Mouse (Mus musculus): Measurements from ENCODE around the gene Mov10l1.

The Mov10l1 gene

GRCm38 (mm10) chr15:89016722-89017121 is 34.0 kb downstream of the Mov10l1 start:
- DNase-seq (ENCODE audit: low spot score in 2 of 2), result no peak

- DNase-seq (ENCODE audit: low spot score in 2 of 2), result no peak
Measured at GRCm38 (mm10) chr15:89020085-89020484, 37.4 kb downstream of the Mov10l1 start.

- DNase-seq (ENCODE audit: low spot score in 2 of 2), result no peak
Measured at GRCm38 (mm10) chr15:89020492-89020891, 37.8 kb downstream of the Mov10l1 start.

- no peak for DNase-seq (ENCODE audit: low spot score in 2 of 2)
Measured at GRCm38 (mm10) chr15:89044381-89044780, 61.7 kb downstream of the Mov10l1 start.

GRCm38 (mm10) chr15:89046356-89046755 is 63.6 kb downstream of the Mov10l1 start:
- DNase-seq (ENCODE audit: low spot score in 2 of 2), result no peak

- no peak for DNase-seq (ENCODE audit: low spot score in 2 of 2)
Measured at GRCm38 (mm10) chr15:89054666-89055065, 72.0 kb downstream of the Mov10l1 start.

GRCm38 (mm10) chr15:89058736-89059135 is 76.0 kb downstream of the Mov10l1 start:
- no peak for DNase-seq (ENCODE audit: low spot score in 2 of 2)

GRCm38 (mm10) chr15:89059161-89059931 is 76.6 kb downstream of the Mov10l1 start, which contains the start of gene Panx2:
TSS of gene Panx2 (plus strand) at chr15:89059734.
- no peak for DNase-seq (ENCODE audit: low spot score in 2 of 2)

GRCm38 (mm10) chr15:89060032-89060681 is 77.4 kb downstream of the Mov10l1 start:
- DNase-seq (ENCODE audit: low spot score in 2 of 2), result no peak

- DNase-seq (ENCODE audit: low spot score in 2 of 2), result no peak
Measured at GRCm38 (mm10) chr15:89060811-89061460, 78.2 kb downstream of the Mov10l1 start.

GRCm38 (mm10) chr15:89061761-89062517 is 79.2 kb downstream of the Mov10l1 start:
- DNase-seq (ENCODE audit: low spot score in 2 of 2), result no peak

- DNase-seq (ENCODE audit: low spot score in 2 of 2), result no peak
Measured at GRCm38 (mm10) chr15:89062518-89062910, 79.8 kb downstream of the Mov10l1 start.

- DNase-seq (ENCODE audit: low spot score in 2 of 2), result no peak
Measured at GRCm38 (mm10) chr15:89063001-89063400, 80.3 kb downstream of the Mov10l1 start.

GRCm38 (mm10) chr15:89063536-89063935 is 80.8 kb downstream of the Mov10l1 start:
- DNase-seq (ENCODE audit: low spot score in 2 of 2), result peak; percentile 58 to 68

- DNase-seq (ENCODE audit: low spot score in 2 of 2), result no peak
Measured at GRCm38 (mm10) chr15:89064891-89065290, 82.2 kb downstream of the Mov10l1 start.

- DNase-seq (ENCODE audit: low spot score in 2 of 2), result no peak
Measured at GRCm38 (mm10) chr15:89067609-89068008, 84.9 kb downstream of the Mov10l1 start.

GRCm38 (mm10) chr15:89068226-89068625 is 85.5 kb downstream of the Mov10l1 start:
- DNase-seq (ENCODE audit: low spot score in 2 of 2), result no peak

- no peak for DNase-seq (ENCODE audit: low spot score in 2 of 2)
Measured at GRCm38 (mm10) chr15:89069336-89069840, 86.7 kb downstream of the Mov10l1 start.

- no peak for DNase-seq (ENCODE audit: low spot score in 2 of 2)
Measured at GRCm38 (mm10) chr15:89070606-89071005, 87.9 kb downstream of the Mov10l1 start.

- no peak for DNase-seq (ENCODE audit: low spot score in 2 of 2)
Measured at GRCm38 (mm10) chr15:89073993-89074603, 91.4 kb downstream of the Mov10l1 start.
